Mouse (Mus musculus) lung, postnatal 0 days (tissue): ENCODE results near the gene Pafah1b1.

Source experiments
- CTCF ChIP-seq: IDR thresholded peaks from 2 replicates; pipeline ENCODE4 v1.5.1; 2016; ENCODE audit warnings: antibody characterized with exemption, mild to moderate bottlenecking
- EP300 ChIP-seq: IDR thresholded peaks from 2 replicates; pipeline ENCODE4 v1.6.1; 2016; ENCODE audit warnings: antibody characterized with exemption, mild to moderate bottlenecking, control low read depth

- TF ChIP-seq CTCF: no peak
- no peak for TF ChIP-seq EP300
Observed at GRCm38 (mm10) chr11:74720668-74721067, 3.8 kb downstream of the Pafah1b1 start.
